Mouse (Mus musculus) midbrain, embryonic 15.5 days (tissue): ENCODE results near the gene Icmt. TPM values are rescaled to one million over a fixed set of nuclear protein-coding genes. Genes with fewer than 3 reads are reported as not detected.

Experiments
- ATAC-seq: fragments of 200-750 bp; cut with Nextera tagmentation; replicated peaks from 2 replicates; pipeline ENCODE4 v1.8.0; 2017; ENCODE audit warnings: moderate TSS enrichment
- H3K27ac ChIP-seq: fragments of 300-500 bp; sonication (generic); 2 replicates; pipeline ENCODE4 v1.5.1; 2015; ENCODE audit warnings: mild to moderate bottlenecking, inconsistent platforms
- H3K27me3 ChIP-seq: fragments of 300-500 bp; sonication (generic); replicated peaks from 2 replicates; pipeline ENCODE4 v1.6.1; 2015; ENCODE audit warnings: inconsistent platforms
- H3K36me3 ChIP-seq: fragments of 300-500 bp; sonication (generic); replicated peaks from 2 replicates; pipeline ENCODE4 v1.6.1; 2015; ENCODE audit warnings: inconsistent platforms
- H3K4me1 ChIP-seq: fragments of 300-500 bp; sonication (generic); 2 replicates; pipeline ENCODE4 v1.6.1; 2015; ENCODE audit warnings: inconsistent platforms
- H3K4me2 ChIP-seq: fragments of 300-500 bp; sonication (generic); 2 replicates; pipeline ENCODE4 v1.6.1; 2015; ENCODE audit warnings: inconsistent platforms, mild to moderate bottlenecking, moderate library complexity
- H3K4me3 ChIP-seq: fragments of 300-500 bp; sonication (generic); 2 replicates; pipeline ENCODE4 v1.5.1; 2015; ENCODE audit warnings: mild to moderate bottlenecking, inconsistent platforms
- H3K9ac ChIP-seq: fragments of 300-500 bp; sonication (generic); 2 replicates; pipeline ENCODE4 v1.6.1; 2015; ENCODE audit warnings: mild to moderate bottlenecking, inconsistent platforms
- H3K9me3 ChIP-seq: fragments of 300-500 bp; sonication (generic); 2 replicates; pipeline ENCODE4 v1.6.1; 2016; ENCODE audit warnings: inconsistent platforms
- WGBS: fragments of 180-500 bp; shearing (Covaris S2); methylation state at CpG from one replicate; pipeline ENCODE4 v1.1.7; 2015; ENCODE audit warnings: mixed read lengths; 5-methylcytosine and 5-hydroxymethylcytosine counted together
- polyA plus RNA-seq: library from polyadenylated mRNA; unstranded; fragments of >200 nt; fragmentation: Nextera tagmentation; extraction: Ambion mirVana; gene quantifications from 2 replicates; pipeline ENCODE4 v1.2.1, GENCODE M21; 2015

Icmt gene
- polyA plus RNA-seq, 1 experiment from 2014 or later = 20.4 TPM

DNA sequence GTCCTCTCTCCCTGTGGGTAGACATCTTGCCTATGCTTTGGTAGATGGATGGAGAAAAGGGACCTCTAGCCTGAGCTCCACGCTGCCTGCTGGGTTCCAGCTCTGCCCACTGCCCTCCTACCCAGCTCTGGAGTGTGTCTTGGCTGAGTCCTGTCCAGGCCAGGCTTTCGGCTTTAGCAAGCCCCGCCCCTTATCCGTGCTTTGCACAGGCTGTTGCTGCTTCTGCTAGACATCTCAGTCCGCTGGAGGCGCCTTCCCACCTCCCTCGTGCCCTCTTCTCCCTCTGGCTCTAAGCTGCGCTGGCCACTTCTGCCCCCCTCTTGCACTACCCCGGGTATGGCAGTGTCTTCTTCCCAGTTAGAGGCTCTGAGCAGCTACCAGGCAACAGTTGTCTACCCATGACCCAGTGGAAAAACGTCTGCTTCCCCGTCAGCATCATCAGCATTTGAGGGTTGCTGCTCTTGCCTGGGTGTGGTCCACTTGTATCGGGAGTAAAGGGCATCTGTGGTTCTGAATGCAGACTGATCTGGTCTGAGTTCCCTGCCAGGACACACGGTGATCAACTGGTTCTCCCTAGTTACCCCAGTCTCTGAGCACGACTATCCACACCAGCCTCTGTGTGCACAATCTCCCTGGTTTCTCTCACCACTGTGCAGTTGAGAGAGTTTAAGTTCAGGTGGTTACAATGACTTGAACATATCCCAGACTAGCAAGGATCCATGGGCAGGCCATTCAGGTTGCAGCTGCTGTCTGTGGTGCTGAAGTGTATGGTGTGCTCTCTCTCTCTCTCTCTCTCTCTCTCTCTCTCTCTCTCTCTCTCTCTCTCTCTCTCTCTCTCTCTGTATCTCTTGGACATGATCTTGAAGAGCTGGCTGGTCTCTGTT, 54.6 kb downstream of the Icmt start:
- ATAC-seq = peak; percentile 32; the same call in 1 of the 2 replicates
- Histone ChIP-seq H3K36me3 (peaks cover under 1% of the 10 kb centered on the region; the same call in 1 of the 2 replicates), H3K27me3 (0 out of 2 replicates have a peak, but pooled peaks cover 6% of the 10 kb centered on the region), H3K9me3 (no peaks in the 10 kb centered on the region), H3K27ac (peak overlapping the region; percentile 91), H3K4me3 (no peak overlapping the region), H3K4me2 (peak overlapping the region; percentile 23), H3K9ac (no peak overlapping the region), H3K4me1 (peaks cover 38% of the 10 kb centered on the region)
- 10% methylated on average over 14 of the region's 14 CpGs for WGBS

DNA sequence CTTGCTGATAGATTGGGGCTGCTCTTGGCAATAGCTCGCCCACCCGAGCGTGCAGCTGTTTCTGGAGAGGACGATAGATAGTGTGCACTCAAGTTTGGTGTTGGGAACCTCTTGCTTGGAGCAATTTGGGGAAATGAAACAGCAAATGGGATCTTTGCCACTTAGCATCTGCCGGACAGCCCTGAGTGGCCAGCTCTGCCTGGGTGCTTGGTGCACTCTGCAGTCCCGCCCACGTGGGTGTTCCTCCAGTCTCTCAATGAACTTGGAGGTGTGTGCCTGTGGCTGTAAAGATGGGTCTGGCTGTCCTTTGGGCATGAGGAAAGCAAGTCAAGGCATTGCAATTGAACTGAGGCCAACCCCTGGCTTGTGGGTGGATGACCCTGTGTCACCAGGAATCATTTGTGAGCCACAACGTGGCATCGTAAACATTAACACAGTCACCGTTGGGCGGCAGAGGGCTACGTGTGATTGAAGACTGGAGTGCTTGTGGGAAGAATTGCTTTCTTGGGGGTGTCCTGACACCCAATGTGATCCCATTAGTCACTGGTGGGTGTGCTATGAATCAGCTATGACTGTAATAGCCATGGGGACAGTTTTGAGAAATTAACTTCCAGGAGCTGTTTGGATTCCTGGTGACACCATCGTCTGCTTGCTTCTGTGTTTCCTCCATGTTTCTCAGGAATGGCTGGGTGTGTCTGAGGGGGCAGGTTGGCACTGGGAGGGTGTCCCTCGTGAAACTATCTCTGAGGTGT, 57.0 kb downstream of the Icmt start:
- H3K27me3 ChIP-seq = peaks cover 6% of the 10 kb centered on the region; the same call in 1 of the 2 replicates
- H3K36me3 ChIP-seq = peaks cover 4% of the 10 kb centered on the region; the same call in 1 of the 2 replicates
- no peak for ATAC-seq
- 82% methylated on average over 14 of the region's 14 CpGs for WGBS
- H3K4me3 ChIP-seq = no peak overlapping the region
- no peak overlapping the region for H3K4me2 ChIP-seq
- no peaks in the 10 kb centered on the region for H3K9me3 ChIP-seq
- H3K27ac ChIP-seq = no peak overlapping the region
- H3K4me1 ChIP-seq = peaks cover 29% of the 10 kb centered on the region
- H3K9ac ChIP-seq = no peak overlapping the region

DNA sequence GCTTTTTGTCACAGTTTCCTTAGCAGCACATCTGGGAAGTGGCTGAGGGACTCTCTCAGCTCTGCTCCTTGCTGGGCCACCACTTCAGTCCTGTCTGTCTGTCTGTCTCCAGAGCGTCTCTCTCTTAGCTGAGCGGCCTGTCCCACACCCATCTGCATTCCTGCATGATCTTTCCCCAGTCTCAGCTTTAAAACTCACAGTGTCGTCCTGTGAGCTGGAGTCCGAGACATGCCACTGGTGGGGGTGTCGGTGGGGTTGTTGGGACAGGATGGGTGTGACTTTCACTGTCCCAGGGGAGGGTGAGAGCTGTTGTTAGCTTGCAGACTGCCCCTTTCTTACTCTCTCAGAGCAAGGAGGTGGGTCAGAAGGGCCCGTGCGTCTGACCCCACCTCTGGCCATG, 58.6 kb downstream of the Icmt start:
- 85% methylated on average over 7 of the region's 7 CpGs for WGBS
- Histone ChIP-seq H3K27ac (no peak overlapping the region), H3K9ac (no peak overlapping the region), H3K36me3 (peaks cover 4% of the 10 kb centered on the region; the same call in 1 of the 2 replicates), H3K4me3 (no peak overlapping the region), H3K27me3 (peaks cover 12% of the 10 kb centered on the region), H3K9me3 (no peaks in the 10 kb centered on the region), H3K4me2 (no peak overlapping the region), H3K4me1 (peaks cover 15% of the 10 kb centered on the region)
- no peak for ATAC-seq

Other genes with a start within 250 kb of the Icmt start
- 12.3 and 12.5 TPM in 2 replicates for gene Plekhg5, start 224.7 kb upstream of the Icmt start, polyA plus RNA-seq
- gene Tnfrsf25, start 181.3 kb upstream of the Icmt start, polyA plus RNA-seq = 0.80 and 1.0 TPM in 2 replicates
- gene Espn, start 144.9 kb upstream of the Icmt start, polyA plus RNA-seq = 0.13 and 0.19 TPM in 2 replicates
- not detected in 2 replicates for gene Hes2, start 138.4 kb upstream of the Icmt start, polyA plus RNA-seq
- gene Acot7, start 119.1 kb upstream of the Icmt start, polyA plus RNA-seq = 409 and 418 TPM in 2 replicates
- gene Gpr153, start 23.0 kb upstream of the Icmt start, polyA plus RNA-seq = 15.6 and 16.6 TPM in 2 replicates
- gene Hes3, start 5.6 kb upstream of the Icmt start, polyA plus RNA-seq = 0.67 and 0.69 TPM in 2 replicates
- 8.0 and 8.6 TPM in 2 replicates for gene Rnf207, start 21.8 kb downstream of the Icmt start, polyA plus RNA-seq
- 127 and 133 TPM in 2 replicates for gene Rpl22, start 28.5 kb downstream of the Icmt start, polyA plus RNA-seq
- 57.0 and 65.0 TPM in 2 replicates for gene Chd5, start 41.4 kb downstream of the Icmt start, polyA plus RNA-seq
- 6.2 and 6.3 TPM in 2 replicates for gene Nphp4, start 179.5 kb downstream of the Icmt start, polyA plus RNA-seq
- gene Kcnab2, start 180.6 kb downstream of the Icmt start, polyA plus RNA-seq = 26.1 and 27.8 TPM in 2 replicates